Mouse (Mus musculus): Measurements from ENCODE around the gene Pdcd7. TPM values are rescaled to one million over a fixed set of nuclear protein-coding genes. Genes with fewer than 3 reads are reported as not detected.

Pdcd7 gene
- polyA plus RNA-seq (2015; fragmentation: Nextera tagmentation; extraction: Ambion mirVana) = 3.9 and 4.9 TPM in 2 replicates

- Histone ChIP-seq H3K9me3 (ENCODE audit: control insufficient read depth, low read length) (peaks cover 6% of the 10 kb centered on the region; the same call in 1 of the 2 replicates), H3K4me1 (replicated peaks; ENCODE audit: control insufficient read depth, insufficient read depth, low read length) (peaks cover 8% of the 10 kb centered on the region), H3K27me3 (ENCODE audit: control insufficient read depth, insufficient read depth, low read depth, low read length) (no peaks in the 10 kb centered on the region), H3K36me3 (ENCODE audit: control insufficient read depth, insufficient read depth, low read length) (no peaks in the 10 kb centered on the region), H3K9ac (ENCODE audit: low read length) (peak within 1 kb of the TSS; percentile 96), H3K4me3 (ENCODE audit: low read length) (peak within 1 kb of the TSS; percentile 84), H3K27ac (ENCODE audit: low read length) (peak within 1 kb of the TSS; percentile 98), H3K4me2 (ENCODE audit: low read depth, low read length) (peak within 1 kb of the TSS; percentile 91)
- 1% methylated on average over 48 of the region's 59 CpGs for WGBS
- peak; percentile 97 for ATAC-seq (ENCODE audit: low read depth)
These were observed at the start of gene Pdcd7 for GRCm38 (mm10) chr9:65345854-65346475. TSS of gene Pdcd7 (plus strand) at chr9:65346104.

DNA sequence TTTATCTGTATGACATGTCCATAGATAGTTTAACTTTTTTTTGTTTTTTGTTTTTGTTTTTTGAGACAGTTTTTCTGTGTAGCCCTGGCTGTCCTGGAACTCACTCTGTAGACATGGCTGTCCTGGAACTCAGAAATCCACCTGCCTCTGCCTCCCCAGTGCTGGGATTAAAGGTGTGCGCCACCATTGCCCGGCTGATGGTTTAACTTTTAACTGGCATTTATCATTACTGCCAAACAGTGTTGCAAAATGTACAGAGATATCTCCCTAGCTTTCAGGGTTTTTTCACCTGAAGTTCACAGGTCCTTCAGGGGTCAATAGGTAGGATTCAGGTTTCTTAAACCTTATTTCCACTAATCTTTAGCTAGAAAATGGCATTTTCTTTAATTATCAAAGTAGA, 48.8 kb upstream of the Pdcd7 start:
- H3K27me3 ChIP-seq (ENCODE audit: control insufficient read depth, insufficient read depth, low read depth, low read length) = no peaks in the 10 kb centered on the region
- no peaks in the 10 kb centered on the region for H3K9me3 ChIP-seq (ENCODE audit: control insufficient read depth, low read length)
- no peak for ATAC-seq (ENCODE audit: low read depth)
- no peak overlapping the region for H3K4me3 ChIP-seq (ENCODE audit: low read length)
- no peak overlapping the region for H3K4me2 ChIP-seq (ENCODE audit: low read depth, low read length)
- H3K9ac ChIP-seq (ENCODE audit: low read length) = no peak overlapping the region
- peaks cover 9% of the 10 kb centered on the region for H3K4me1 ChIP-seq (replicated peaks; ENCODE audit: control insufficient read depth, insufficient read depth, low read length)
- H3K36me3 ChIP-seq (ENCODE audit: control insufficient read depth, insufficient read depth, low read length) = peaks cover 9% of the 10 kb centered on the region
- no peak overlapping the region for H3K27ac ChIP-seq (ENCODE audit: low read length)
- 92% methylated on average over 2 of the region's 2 CpGs for WGBS

DNA sequence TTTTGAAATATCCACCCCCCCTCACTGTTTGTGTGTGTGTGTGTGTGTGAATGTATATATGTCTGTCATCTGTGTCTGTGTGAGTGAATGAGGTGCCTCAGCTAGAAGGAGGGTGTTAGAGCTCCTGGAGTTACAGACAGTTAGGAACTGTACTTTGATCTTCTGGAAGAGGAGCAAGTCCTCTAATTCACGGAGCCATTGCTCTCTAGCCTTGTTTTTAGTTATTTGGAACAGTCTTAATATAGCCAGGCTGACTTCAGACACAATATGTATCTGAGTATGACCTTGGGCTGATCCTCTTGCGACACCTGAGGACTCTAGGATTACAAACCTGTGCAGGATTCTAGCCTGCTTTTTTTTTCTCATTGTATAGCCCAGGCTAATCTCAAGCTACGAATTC, 47.1 kb upstream of the Pdcd7 start:
- Histone ChIP-seq H3K4me2 (ENCODE audit: low read depth, low read length) (no peak overlapping the region), H3K9me3 (ENCODE audit: control insufficient read depth, low read length) (no peaks in the 10 kb centered on the region), H3K36me3 (ENCODE audit: control insufficient read depth, insufficient read depth, low read length) (peaks cover 22% of the 10 kb centered on the region), H3K27me3 (ENCODE audit: control insufficient read depth, insufficient read depth, low read depth, low read length) (no peaks in the 10 kb centered on the region), H3K27ac (ENCODE audit: low read length) (no peak overlapping the region), H3K4me3 (ENCODE audit: low read length) (no peak overlapping the region), H3K9ac (ENCODE audit: low read length) (no peak overlapping the region), H3K4me1 (replicated peaks; ENCODE audit: control insufficient read depth, insufficient read depth, low read length) (peaks cover 4% of the 10 kb centered on the region)
- WGBS = 85% methylated on average over 3 of the region's 3 CpGs
- no peak for ATAC-seq (ENCODE audit: low read depth)

GRCm38 (mm10) chr9:65299650-65300049, 46.3 kb upstream of the Pdcd7 start:
- Histone ChIP-seq H3K27me3 (ENCODE audit: control insufficient read depth, insufficient read depth, low read depth, low read length) (no peaks in the 10 kb centered on the region), H3K9me3 (ENCODE audit: control insufficient read depth, low read length) (no peaks in the 10 kb centered on the region), H3K9ac (ENCODE audit: low read length) (no peak overlapping the region), H3K4me3 (ENCODE audit: low read length) (no peak overlapping the region), H3K27ac (ENCODE audit: low read length) (no peak overlapping the region), H3K4me1 (replicated peaks; ENCODE audit: control insufficient read depth, insufficient read depth, low read length) (peaks cover 4% of the 10 kb centered on the region), H3K4me2 (ENCODE audit: low read depth, low read length) (no peak overlapping the region), H3K36me3 (ENCODE audit: control insufficient read depth, insufficient read depth, low read length) (peaks cover 23% of the 10 kb centered on the region)
- 88% methylated on average over 7 of the region's 7 CpGs for WGBS
- ATAC-seq (ENCODE audit: low read depth) = no peak

DNA sequence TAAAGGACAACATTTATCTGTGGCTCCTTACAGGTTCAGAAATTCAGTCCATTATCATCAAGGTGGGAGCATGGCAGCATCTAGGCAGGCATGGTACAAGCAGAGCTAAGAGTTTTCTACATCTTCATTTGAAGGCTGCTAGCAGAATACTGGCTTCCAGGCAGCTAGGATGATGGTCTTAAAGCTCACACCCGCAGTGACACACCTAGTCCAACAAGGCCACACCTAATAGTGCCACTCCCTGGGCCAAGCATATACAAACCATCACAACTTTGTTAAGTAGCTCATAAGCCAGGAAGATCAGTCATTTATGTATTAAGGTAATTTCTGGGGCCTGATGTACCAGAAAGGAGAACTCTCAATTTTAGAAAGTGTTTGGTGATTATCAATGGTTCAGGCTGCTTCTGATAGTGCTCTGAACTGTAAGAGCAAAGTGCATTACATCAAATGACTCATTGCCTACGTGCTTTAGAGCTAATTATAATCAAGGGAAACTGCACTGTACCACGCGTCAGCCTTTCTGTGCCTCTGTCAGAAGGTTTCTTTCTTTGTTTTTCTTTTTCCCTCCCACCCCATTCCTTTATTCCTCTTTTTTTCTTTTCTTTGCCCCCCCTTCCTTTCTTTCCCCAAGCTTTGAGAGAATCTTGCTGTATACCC, 43.4 kb upstream of the Pdcd7 start:
- 97% methylated on average over 4 of the region's 4 CpGs for WGBS
- H3K36me3 ChIP-seq (ENCODE audit: control insufficient read depth, insufficient read depth, low read length) = peaks cover 29% of the 10 kb centered on the region

GRCm38 (mm10) chr9:65303586-65303985, 42.3 kb upstream of the Pdcd7 start:
- Histone ChIP-seq H3K4me2 (ENCODE audit: low read depth, low read length) (no peak overlapping the region), H3K4me1 (replicated peaks; ENCODE audit: control insufficient read depth, insufficient read depth, low read length) (no peaks in the 10 kb centered on the region), H3K9ac (ENCODE audit: low read length) (no peak overlapping the region), H3K27me3 (ENCODE audit: control insufficient read depth, insufficient read depth, low read depth, low read length) (no peaks in the 10 kb centered on the region), H3K4me3 (ENCODE audit: low read length) (no peak overlapping the region), H3K27ac (ENCODE audit: low read length) (no peak overlapping the region), H3K36me3 (ENCODE audit: control insufficient read depth, insufficient read depth, low read length) (peaks cover 30% of the 10 kb centered on the region), H3K9me3 (ENCODE audit: control insufficient read depth, low read length) (no peaks in the 10 kb centered on the region)
- WGBS = 87% methylated on average over 4 of the region's 4 CpGs
- ATAC-seq (ENCODE audit: low read depth) = no peak

More for the DNA sequence above, 43.4 kb upstream of the Pdcd7 start:
- H3K9ac ChIP-seq (ENCODE audit: low read length) = no peak overlapping the region
- H3K4me3 ChIP-seq (ENCODE audit: low read length) = no peak overlapping the region
- no peaks in the 10 kb centered on the region for H3K9me3 ChIP-seq (ENCODE audit: control insufficient read depth, low read length)
- H3K4me1 ChIP-seq (replicated peaks; ENCODE audit: control insufficient read depth, insufficient read depth, low read length) = no peaks in the 10 kb centered on the region
- no peaks in the 10 kb centered on the region for H3K27me3 ChIP-seq (ENCODE audit: control insufficient read depth, insufficient read depth, low read depth, low read length)
- ATAC-seq (ENCODE audit: low read depth) = no peak
- H3K27ac ChIP-seq (ENCODE audit: low read length) = no peak overlapping the region
- H3K4me2 ChIP-seq (ENCODE audit: low read depth, low read length) = no peak overlapping the region

- no peak overlapping the region for H3K4me3 ChIP-seq (ENCODE audit: low read length)
- H3K4me1 ChIP-seq (replicated peaks; ENCODE audit: control insufficient read depth, insufficient read depth, low read length) = no peaks in the 10 kb centered on the region
- WGBS = 82% methylated on average over 4 of the region's 4 CpGs
- no peak overlapping the region for H3K9ac ChIP-seq (ENCODE audit: low read length)
- no peaks in the 10 kb centered on the region for H3K27me3 ChIP-seq (ENCODE audit: control insufficient read depth, insufficient read depth, low read depth, low read length)
- no peak overlapping the region for H3K27ac ChIP-seq (ENCODE audit: low read length)
- no peak overlapping the region for H3K4me2 ChIP-seq (ENCODE audit: low read depth, low read length)
- no peak for ATAC-seq (ENCODE audit: low read depth)
- H3K36me3 ChIP-seq (ENCODE audit: control insufficient read depth, insufficient read depth, low read length) = peaks cover 34% of the 10 kb centered on the region
- H3K9me3 ChIP-seq (ENCODE audit: control insufficient read depth, low read length) = no peaks in the 10 kb centered on the region
These were observed 41.6 kb upstream of the Pdcd7 start for GRCm38 (mm10) chr9:65304300-65304699.

DNA sequence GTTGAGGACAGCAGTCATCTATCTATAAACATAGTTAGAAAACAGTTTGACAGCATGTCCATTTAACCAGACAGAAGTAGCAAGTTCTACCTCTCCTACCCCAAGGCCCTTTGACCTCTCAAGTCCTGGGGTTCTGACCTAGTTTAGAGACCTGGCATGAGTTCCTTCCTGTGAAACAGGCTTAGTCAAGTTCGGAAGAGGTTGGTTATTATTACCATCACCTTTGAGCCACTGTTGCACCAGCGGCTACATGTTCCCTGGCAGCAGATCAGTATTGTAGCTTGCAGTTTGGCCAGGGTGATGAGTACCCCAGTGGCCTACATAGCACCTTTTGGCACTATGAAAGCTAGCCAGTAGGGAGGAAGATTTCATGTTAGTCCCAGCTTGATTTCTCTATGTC, 39.2 kb upstream of the Pdcd7 start:
- WGBS = 94% methylated on average over 2 of the region's 2 CpGs
- no peaks in the 10 kb centered on the region for H3K4me1 ChIP-seq (replicated peaks; ENCODE audit: control insufficient read depth, insufficient read depth, low read length)
- no peaks in the 10 kb centered on the region for H3K9me3 ChIP-seq (ENCODE audit: control insufficient read depth, low read length)
- H3K27me3 ChIP-seq (ENCODE audit: control insufficient read depth, insufficient read depth, low read depth, low read length) = no peaks in the 10 kb centered on the region
- H3K4me2 ChIP-seq (ENCODE audit: low read depth, low read length) = no peak overlapping the region
- no peak overlapping the region for H3K4me3 ChIP-seq (ENCODE audit: low read length)
- no peak for ATAC-seq (ENCODE audit: low read depth)
- H3K27ac ChIP-seq (ENCODE audit: low read length) = no peak overlapping the region
- peaks cover 29% of the 10 kb centered on the region for H3K36me3 ChIP-seq (ENCODE audit: control insufficient read depth, insufficient read depth, low read length)
- H3K9ac ChIP-seq (ENCODE audit: low read length) = no peak overlapping the region

DNA sequence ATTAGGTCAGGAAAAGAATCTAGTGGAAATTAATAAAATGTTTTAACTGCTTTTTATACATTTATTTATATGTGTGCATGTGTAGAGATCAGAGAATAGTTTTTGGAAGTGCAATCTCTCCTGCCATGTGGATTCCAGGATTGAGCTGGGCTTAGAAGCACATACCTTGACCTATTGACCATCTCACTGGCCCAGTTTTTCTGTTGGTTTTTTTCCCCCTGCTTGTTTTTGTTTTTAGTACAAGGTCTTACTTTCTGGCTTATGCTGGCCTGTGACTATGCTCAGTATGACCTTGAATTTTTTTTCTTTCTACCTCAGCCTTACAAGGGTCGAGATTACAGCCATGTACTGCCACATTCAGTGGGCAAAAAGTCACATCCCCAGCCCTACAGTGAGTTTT, 37.9 kb upstream of the Pdcd7 start:
- ATAC-seq (ENCODE audit: low read depth) = no peak
- H3K27ac ChIP-seq (ENCODE audit: low read length) = no peak overlapping the region
- peaks cover 32% of the 10 kb centered on the region for H3K36me3 ChIP-seq (ENCODE audit: control insufficient read depth, insufficient read depth, low read length)
- no peak overlapping the region for H3K4me2 ChIP-seq (ENCODE audit: low read depth, low read length)
- no peaks in the 10 kb centered on the region for H3K4me1 ChIP-seq (replicated peaks; ENCODE audit: control insufficient read depth, insufficient read depth, low read length)
- no peaks in the 10 kb centered on the region for H3K9me3 ChIP-seq (ENCODE audit: control insufficient read depth, low read length)
- H3K4me3 ChIP-seq (ENCODE audit: low read length) = no peak overlapping the region
- H3K27me3 ChIP-seq (ENCODE audit: control insufficient read depth, insufficient read depth, low read depth, low read length) = no peaks in the 10 kb centered on the region
- 72% methylated on average over 1 of the region's 1 CpGs for WGBS
- H3K9ac ChIP-seq (ENCODE audit: low read length) = no peak overlapping the region
